Mouse (Mus musculus) thymus, adult 2 months (tissue): ENCODE measurements around the gene Ly6g5c.

Source experiments
- CTCF ChIP-seq: fragments of 200-500 bp; IDR thresholded peaks from 2 replicates; pipeline ENCODE4 v1.5.1; 2012; ENCODE audit warnings: mild to moderate bottlenecking, control low read depth, low read length, moderate library complexity, borderline replicate concordance; ENCODE audit not compliant: control insufficient read depth, poor library complexity, insufficient read depth; ENCODE audit errors: extremely low read depth
- POLR2A ChIP-seq: fragments of 200-500 bp; IDR thresholded peaks from 2 replicates; pipeline ENCODE4 v1.6.1; 2012; ENCODE audit warnings: mild to moderate bottlenecking, low read length, control low read depth, moderate library complexity; ENCODE audit not compliant: control insufficient read depth, poor library complexity, insufficient read depth; ENCODE audit errors: extremely low read depth

GRCm38 (mm10) chr17:35082841-35083576 is 25.1 kb upstream of the Ly6g5c start:
- TF ChIP-seq POLR2A, result no peak
- no peak for TF ChIP-seq CTCF
